Mouse (Mus musculus) lung, embryonic 16.5 days (tissue): ENCODE measurements around the gene Pelo. TPM values are rescaled to one million over a fixed set of nuclear protein-coding genes. Genes with fewer than 3 reads are reported as not detected.

Source experiments
- ATAC-seq: fragments of 200-750 bp; cut with Nextera tagmentation; 2 replicates; pipeline ENCODE4 v1.8.0; 2017; ENCODE audit warnings: low read depth, mild to moderate bottlenecking, moderate library complexity
- H3K27ac ChIP-seq: fragments of 300-500 bp; sonication (generic); 2 replicates; pipeline ENCODE4 v1.5.1; 2014; ENCODE audit warnings: mild to moderate bottlenecking, control low read depth, low read length
- H3K27me3 ChIP-seq: fragments of 300-500 bp; sonication (generic); 2 replicates; pipeline ENCODE4 v1.6.1; 2014; ENCODE audit warnings: low read depth, low read length, mixed read lengths; ENCODE audit not compliant: control insufficient read depth, insufficient read depth
- H3K36me3 ChIP-seq: fragments of 300-500 bp; sonication (generic); 2 replicates; pipeline ENCODE4 v1.6.1; 2014; ENCODE audit warnings: low read length; ENCODE audit not compliant: control insufficient read depth, insufficient read depth
- H3K4me1 ChIP-seq: fragments of 300-500 bp; sonication (generic); replicated peaks from 2 replicates; pipeline ENCODE4 v1.6.1; 2014; ENCODE audit warnings: low read length, mixed read lengths; ENCODE audit not compliant: control insufficient read depth, insufficient read depth
- H3K4me2 ChIP-seq: fragments of 300-500 bp; sonication (generic); 2 replicates; pipeline ENCODE4 v1.6.1; 2014; ENCODE audit warnings: low read depth, low read length, control low read depth
- H3K4me3 ChIP-seq: fragments of 300-500 bp; sonication (generic); 2 replicates; pipeline ENCODE4 v1.5.1; 2014; ENCODE audit warnings: mild to moderate bottlenecking, low read length, control low read depth
- H3K9ac ChIP-seq: fragments of 300-500 bp; sonication (generic); 2 replicates; pipeline ENCODE4 v1.6.1; 2014; ENCODE audit warnings: low read length, control low read depth
- H3K9me3 ChIP-seq: fragments of 300-500 bp; sonication (generic); 2 replicates; pipeline ENCODE4 v1.6.1; 2016; ENCODE audit warnings: low read length; ENCODE audit not compliant: control insufficient read depth
- WGBS: fragments of 180-500 bp; shearing (Covaris S2); extraction: QIAGEN DNeasy Blood & Tissue Kit; methylation state at CpG from one replicate; pipeline ENCODE4 v1.1.7; 2014; 5-methylcytosine and 5-hydroxymethylcytosine counted together
- polyA plus RNA-seq: library from polyadenylated mRNA; unstranded; fragments of >200 nt; fragmentation: Nextera tagmentation; extraction: Ambion mirVana; gene quantifications from 2 replicates; pipeline ENCODE4 v1.2.1, GENCODE M21; 2015

Gene Pelo
- polyA plus RNA-seq, 1 experiment from 2014 or later: 4.4 TPM

GRCm38 (mm10) chr13:115089020-115089394 is 979 bp downstream of the Pelo start:
- Histone ChIP-seq H3K9ac (peak overlapping the region; percentile 85), H3K4me1 (peaks cover 11% of the 10 kb centered on the region), H3K27ac (peak overlapping the region; percentile 10; the same call in 1 of the 2 replicates), H3K36me3 (peaks cover 11% of the 10 kb centered on the region), H3K4me3 (peak overlapping the region; percentile 64), H3K4me2 (peak overlapping the region; percentile 94), H3K9me3 (no peaks in the 10 kb centered on the region), H3K27me3 (no peaks in the 10 kb centered on the region)
- 40% methylated on average over 11 of the region's 11 CpGs for WGBS
- ATAC-seq: no peak

GRCm38 (mm10) chr13:115085974-115086373 is 4.0 kb downstream of the Pelo start:
- ATAC-seq: no peak
- no peak overlapping the region for H3K27ac ChIP-seq
- H3K27me3 ChIP-seq: no peaks in the 10 kb centered on the region
- H3K4me2 ChIP-seq: no peak overlapping the region; the same call in 1 of the 2 replicates
- no peak overlapping the region for H3K9ac ChIP-seq
- WGBS: 56% methylated on average over 6 of the region's 6 CpGs
- peaks cover 8% of the 10 kb centered on the region for H3K4me1 ChIP-seq
- no peak overlapping the region for H3K4me3 ChIP-seq
- H3K36me3 ChIP-seq: peaks cover 11% of the 10 kb centered on the region
- no peaks in the 10 kb centered on the region for H3K9me3 ChIP-seq

- no peaks in the 10 kb centered on the region for H3K9me3 ChIP-seq
- peaks cover 11% of the 10 kb centered on the region for H3K4me1 ChIP-seq
- no peak overlapping the region for H3K27ac ChIP-seq
- WGBS: 62% methylated on average over 7 of the region's 7 CpGs
- H3K36me3 ChIP-seq: peaks cover 5% of the 10 kb centered on the region
- H3K4me2 ChIP-seq: no peak overlapping the region
- no peak overlapping the region for H3K4me3 ChIP-seq
- no peaks in the 10 kb centered on the region for H3K27me3 ChIP-seq
- H3K9ac ChIP-seq: no peak overlapping the region
- no peak for ATAC-seq
These were observed 7.6 kb downstream of the Pelo start for GRCm38 (mm10) chr13:115082339-115082738.

DNA sequence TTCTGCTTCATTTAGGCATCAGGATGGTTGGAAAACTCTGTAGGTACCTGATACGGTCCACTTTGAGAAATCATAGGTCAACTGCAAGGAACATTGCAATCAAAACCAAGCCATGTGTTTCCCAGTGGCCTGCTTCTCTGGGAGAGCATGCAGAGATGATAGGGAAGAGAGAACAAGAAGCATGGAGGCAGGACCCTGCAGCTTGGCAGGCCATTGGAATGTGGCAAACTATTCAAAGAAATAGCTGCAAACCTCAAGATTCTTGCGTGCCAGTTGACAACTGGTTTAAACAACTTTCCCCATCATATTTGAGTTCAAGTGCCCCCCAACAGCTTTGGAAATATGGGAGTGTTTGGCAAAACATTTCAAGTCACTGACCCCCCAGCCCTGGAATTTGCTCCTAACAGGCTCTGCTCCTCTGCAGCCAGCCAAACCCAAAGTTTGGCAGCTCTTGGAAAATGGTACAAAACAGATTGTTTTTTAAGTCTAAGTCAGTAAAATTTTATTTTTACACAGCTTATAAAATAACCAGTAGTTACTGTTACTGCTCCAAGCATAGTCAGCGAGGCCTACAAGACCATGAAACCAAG is 9.9 kb downstream of the Pelo start:
- no peaks in the 10 kb centered on the region for H3K9me3 ChIP-seq
- no peak overlapping the region for H3K27ac ChIP-seq
- peak; percentile 38; the same call in 1 of the 2 replicates for ATAC-seq
- H3K4me2 ChIP-seq: no peak overlapping the region
- H3K4me1 ChIP-seq: peaks cover 11% of the 10 kb centered on the region
- H3K9ac ChIP-seq: no peak overlapping the region
- H3K36me3 ChIP-seq: no peaks in the 10 kb centered on the region
- WGBS: 66% methylated on average over 3 of the region's 3 CpGs
- H3K27me3 ChIP-seq: no peaks in the 10 kb centered on the region
- H3K4me3 ChIP-seq: no peak overlapping the region

GRCm38 (mm10) chr13:115078997-115079685 is 10.8 kb downstream of the Pelo start:
- Histone ChIP-seq H3K4me2 (no peak overlapping the region), H3K9me3 (no peaks in the 10 kb centered on the region), H3K9ac (no peak overlapping the region), H3K4me1 (peaks cover 11% of the 10 kb centered on the region), H3K27ac (no peak overlapping the region), H3K4me3 (no peak overlapping the region), H3K36me3 (no peaks in the 10 kb centered on the region), H3K27me3 (no peaks in the 10 kb centered on the region)
- 61% methylated on average over 6 of the region's 6 CpGs for WGBS
- no peak for ATAC-seq

GRCm38 (mm10) chr13:115077346-115078134 is 12.4 kb downstream of the Pelo start:
- 74% methylated on average over 9 of the region's 9 CpGs for WGBS
- Histone ChIP-seq H3K27ac (no peak overlapping the region), H3K4me1 (peaks cover 11% of the 10 kb centered on the region), H3K36me3 (no peaks in the 10 kb centered on the region), H3K4me3 (no peak overlapping the region), H3K27me3 (no peaks in the 10 kb centered on the region), H3K4me2 (no peak overlapping the region), H3K9ac (no peak overlapping the region), H3K9me3 (no peaks in the 10 kb centered on the region)
- ATAC-seq: no peak

DNA sequence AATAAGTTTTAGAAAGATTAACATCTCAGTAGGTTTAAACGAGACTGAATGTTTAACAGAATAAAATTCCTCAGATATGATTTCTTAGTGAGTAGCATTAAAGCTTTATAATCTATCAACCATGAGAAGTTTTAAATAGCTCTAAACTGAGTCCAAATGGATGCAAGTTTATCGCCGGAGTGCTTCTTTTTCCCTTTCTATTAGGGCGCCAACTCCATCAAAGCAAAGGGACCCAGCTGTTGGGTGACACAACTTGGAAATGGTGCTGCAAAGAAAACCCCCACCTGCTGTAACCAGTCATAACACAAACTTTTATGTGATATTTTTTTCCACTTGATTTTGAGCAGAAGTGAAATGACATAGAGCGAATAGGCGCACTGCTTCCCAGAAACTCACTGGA is 17.6 kb downstream of the Pelo start:
- 59% methylated on average over 6 of the region's 6 CpGs for WGBS
- no peak overlapping the region for H3K9ac ChIP-seq
- H3K4me1 ChIP-seq: peaks cover 2% of the 10 kb centered on the region; the same call in 1 of the 2 replicates
- H3K27me3 ChIP-seq: no peaks in the 10 kb centered on the region
- no peak overlapping the region for H3K4me3 ChIP-seq
- H3K36me3 ChIP-seq: no peaks in the 10 kb centered on the region
- ATAC-seq: peak; percentile 45; the same call in 1 of the 2 replicates
- no peak overlapping the region for H3K27ac ChIP-seq
- no peaks in the 10 kb centered on the region for H3K9me3 ChIP-seq
- no peak overlapping the region for H3K4me2 ChIP-seq

- Histone ChIP-seq H3K9ac (no peak overlapping the region), H3K4me2 (no peak overlapping the region), H3K4me1 (peaks cover 2% of the 10 kb centered on the region; the same call in 1 of the 2 replicates), H3K4me3 (no peak overlapping the region), H3K27me3 (no peaks in the 10 kb centered on the region), H3K27ac (no peak overlapping the region), H3K36me3 (no peaks in the 10 kb centered on the region), H3K9me3 (no peaks in the 10 kb centered on the region)
- WGBS: 74% methylated on average over 3 of the region's 3 CpGs
- no peak for ATAC-seq
These were observed 18.6 kb downstream of the Pelo start for GRCm38 (mm10) chr13:115071431-115071830.

- no peak overlapping the region for H3K9ac ChIP-seq
- ATAC-seq: no peak
- no peaks in the 10 kb centered on the region for H3K9me3 ChIP-seq
- WGBS: 90% methylated on average over 1 of the region's 1 CpGs
- H3K4me1 ChIP-seq: peaks cover 2% of the 10 kb centered on the region; the same call in 1 of the 2 replicates
- H3K27ac ChIP-seq: no peak overlapping the region
- H3K27me3 ChIP-seq: no peaks in the 10 kb centered on the region
- no peak overlapping the region for H3K4me2 ChIP-seq
- no peaks in the 10 kb centered on the region for H3K36me3 ChIP-seq
- H3K4me3 ChIP-seq: no peak overlapping the region
These were observed 22.0 kb downstream of the Pelo start for GRCm38 (mm10) chr13:115067968-115068330.
